Mouse (Mus musculus): ENCODE measurements around the gene Pafah1b1.

The Pafah1b1 gene

DNA sequence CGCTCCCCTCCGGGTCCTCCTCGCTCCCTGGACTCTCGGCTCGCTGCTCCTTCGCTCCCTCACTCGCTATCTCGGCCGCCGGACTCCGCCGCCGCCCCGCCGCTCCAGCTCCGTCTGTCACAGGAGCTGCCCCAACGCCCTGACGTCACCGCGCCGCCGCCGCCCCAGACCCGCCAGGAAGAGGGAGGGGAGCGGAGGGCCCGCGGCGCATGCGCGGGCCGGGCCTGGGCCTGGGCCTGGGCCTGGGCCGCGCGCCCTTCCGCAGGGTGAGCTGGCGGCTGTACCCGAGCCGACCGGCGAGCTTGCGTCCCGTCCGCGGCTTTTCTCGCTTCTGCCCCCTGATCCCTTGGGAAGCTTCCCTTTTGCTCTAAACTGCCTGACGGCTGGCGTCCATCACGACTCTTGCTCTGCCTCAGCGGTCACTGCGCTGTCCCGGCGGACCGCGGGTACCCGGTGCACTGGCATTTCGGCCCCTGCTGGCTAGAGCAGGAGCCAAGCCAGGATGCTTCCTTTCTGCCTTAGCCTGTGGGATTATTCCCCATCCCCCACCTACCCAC, at the start of gene Pafah1b1:
Pafah1b1 (minus strand) TSS at position 436 of the 557 bp plus-strand sequence.
- in situ Hi-C loops (cut with MboI, MseI) = no loop called here

DNA sequence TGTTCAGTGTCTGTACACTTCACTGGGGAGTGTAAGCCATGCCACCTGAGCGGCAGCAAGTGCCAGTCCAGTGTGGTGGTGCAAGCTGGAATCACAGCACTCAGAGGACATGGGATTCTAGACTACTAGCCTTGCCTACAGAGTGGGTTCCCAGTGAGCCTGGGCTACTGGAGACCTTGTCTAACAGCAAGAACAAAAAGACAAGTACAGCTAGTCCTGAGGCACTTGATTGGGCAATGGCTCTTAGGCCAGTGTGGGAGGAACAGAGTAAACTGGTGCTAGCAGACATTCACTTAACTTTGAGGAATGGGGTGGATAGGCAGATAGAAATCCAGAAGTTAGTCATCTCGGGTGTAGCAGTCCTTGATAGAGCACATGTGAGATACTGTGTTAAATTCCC, 47.9 kb upstream of the Pafah1b1 start:
- in situ Hi-C loops (cut with MboI, MseI) = loop anchor here (5.0 kb wide), 1 partner anchor 55 kb away; no protein-coding TSS in a partner anchor

DNA sequence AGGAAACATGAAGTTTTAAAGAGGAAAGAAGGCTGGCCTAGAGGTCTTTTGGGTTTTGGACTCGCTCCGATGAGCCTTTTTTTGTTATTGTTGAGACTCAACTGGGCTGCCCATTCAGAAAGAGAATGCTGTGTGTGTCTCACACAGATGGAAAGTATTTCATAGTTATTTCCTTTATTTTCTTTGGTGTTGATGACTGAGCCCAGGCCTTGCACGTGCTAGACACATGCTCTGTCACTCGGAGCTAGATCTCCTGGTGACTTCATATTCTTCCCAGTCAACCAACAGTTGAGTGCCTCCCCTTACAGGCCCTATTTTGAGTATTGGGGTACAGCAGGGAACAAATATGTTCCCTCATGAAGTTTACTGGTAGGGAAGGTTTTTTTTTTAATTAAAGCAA, 47.2 kb upstream of the Pafah1b1 start:
- in situ Hi-C loops (cut with MboI, MseI) = loop anchor here (5.0 kb wide), 1 partner anchor 56 kb away; no protein-coding TSS in a partner anchor

DNA sequence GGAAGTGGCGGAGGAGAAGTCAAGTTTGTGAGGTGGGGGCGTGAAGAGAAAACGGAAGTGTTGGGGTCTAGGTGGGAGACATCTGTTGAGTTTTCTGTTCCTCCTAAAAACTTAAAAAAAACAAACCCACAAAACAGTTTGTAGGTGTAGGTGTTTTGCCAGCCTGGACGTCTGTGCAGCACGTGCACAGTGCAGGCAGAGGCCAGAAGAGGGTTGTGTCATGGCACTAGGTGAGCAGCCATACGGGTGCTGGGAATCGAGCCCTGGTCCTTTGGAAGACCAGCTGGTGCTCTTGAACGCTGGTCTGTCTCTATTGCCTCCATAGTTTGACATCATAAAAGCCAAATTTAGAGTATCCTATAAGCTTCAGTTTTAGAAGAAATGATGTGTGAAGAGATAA, 46.8 kb upstream of the Pafah1b1 start:
- in situ Hi-C loops (cut with MboI, MseI) = loop anchor here (5.0 kb wide), 1 partner anchor 56 kb away; no protein-coding TSS in a partner anchor

DNA sequence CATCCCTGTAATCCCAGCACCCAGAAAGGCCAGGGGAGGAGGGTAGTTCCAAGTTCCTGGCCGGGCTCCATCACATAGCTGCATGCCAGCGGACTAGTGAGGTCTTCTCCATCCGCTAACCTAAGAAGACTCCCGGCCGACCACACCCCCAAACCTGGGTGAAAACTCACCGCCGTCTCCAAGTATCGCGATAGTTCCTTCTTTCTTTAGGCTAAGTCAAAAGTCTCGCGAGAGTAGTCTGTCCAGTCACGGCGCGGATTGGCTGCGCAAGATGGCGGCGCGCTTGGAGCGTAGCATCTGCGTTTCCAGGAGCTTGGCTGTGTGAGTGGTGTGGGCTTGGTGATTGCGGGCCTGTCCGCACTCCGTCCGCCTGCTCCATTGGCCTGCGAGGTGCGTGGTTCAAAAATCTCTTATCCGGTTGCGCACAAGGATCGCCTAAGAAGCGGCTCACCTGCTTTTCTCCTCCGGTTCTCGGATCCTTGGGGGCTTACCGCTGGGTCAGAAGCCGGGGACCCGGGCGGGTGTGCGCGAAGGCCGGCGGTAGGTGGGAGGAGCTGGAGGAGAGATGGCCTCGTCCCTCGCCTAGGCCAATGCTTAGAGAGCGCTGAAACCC, 46.2 kb upstream of the Pafah1b1 start, which contains the start of gene Mettl16:
Mettl16 (plus strand) TSS at position 236 of the 613 bp plus-strand sequence.
- in situ Hi-C loops (cut with MboI, MseI) = loop anchor here (5.0 kb wide), 1 partner anchor 57 kb away; no protein-coding TSS in a partner anchor

DNA sequence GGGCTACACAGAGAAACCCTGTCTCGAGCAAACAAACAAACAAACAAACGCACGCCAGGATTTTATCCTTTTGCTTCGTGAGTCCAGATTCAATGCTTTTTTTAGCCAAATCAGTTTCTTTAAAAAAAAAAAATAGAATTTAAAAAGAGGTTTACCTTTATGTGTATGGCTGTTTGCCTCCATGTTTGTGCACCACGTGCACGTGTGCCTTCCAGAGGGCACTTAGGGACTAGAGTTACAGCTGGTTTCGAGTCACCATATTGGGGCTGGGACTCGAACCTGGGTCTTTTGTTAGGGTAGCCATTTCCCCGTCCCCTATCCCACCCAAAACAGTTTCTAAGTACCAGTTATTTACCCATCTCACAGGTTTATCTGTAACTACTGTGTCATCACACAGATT, 45.6 kb upstream of the Pafah1b1 start:
- in situ Hi-C loops (cut with MboI, MseI) = loop anchor here (5.0 kb wide), 1 partner anchor 57 kb away; no protein-coding TSS in a partner anchor

DNA sequence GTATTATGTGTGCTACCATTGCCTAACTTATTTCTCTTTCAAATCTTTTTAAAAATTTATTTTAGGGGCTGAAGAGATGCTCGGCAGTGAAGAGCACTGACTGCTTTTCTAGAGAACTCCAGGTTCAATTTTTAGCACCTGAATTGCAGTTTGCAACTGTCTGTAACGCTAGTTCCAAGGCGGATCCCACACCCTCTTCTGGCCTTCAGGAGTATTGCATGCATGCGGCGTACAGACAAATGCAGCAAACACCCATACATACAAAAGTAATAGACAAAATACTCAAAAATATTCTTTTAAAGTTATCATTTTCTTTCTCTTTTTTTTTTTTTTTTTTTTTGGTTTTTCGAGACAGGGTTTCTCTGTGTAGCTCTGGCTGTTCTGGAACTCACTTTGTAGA, 43.6 kb upstream of the Pafah1b1 start:
- in situ Hi-C loops (cut with MboI, MseI) = no loop called here

DNA sequence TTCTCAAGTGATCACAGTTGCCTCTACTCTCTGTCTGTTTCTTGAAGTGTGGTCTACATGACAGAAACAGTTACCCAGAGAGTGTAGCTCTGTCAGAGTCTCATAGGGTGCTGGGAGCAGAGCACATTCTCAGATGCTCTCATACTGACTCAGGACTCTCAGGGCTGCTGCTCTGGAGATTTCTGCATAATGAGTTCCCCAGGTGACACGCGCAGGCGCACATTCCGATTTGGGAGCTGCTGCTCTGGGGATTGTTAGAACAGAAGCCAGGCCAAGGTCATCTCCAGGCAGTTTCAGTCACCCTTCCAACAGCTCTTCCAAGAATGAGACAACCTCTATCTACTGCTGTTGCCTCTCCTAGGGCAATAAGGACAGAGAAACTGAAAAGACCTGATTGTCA, 43.0 kb upstream of the Pafah1b1 start:
- in situ Hi-C loops (cut with MboI, MseI) = no loop called here

DNA sequence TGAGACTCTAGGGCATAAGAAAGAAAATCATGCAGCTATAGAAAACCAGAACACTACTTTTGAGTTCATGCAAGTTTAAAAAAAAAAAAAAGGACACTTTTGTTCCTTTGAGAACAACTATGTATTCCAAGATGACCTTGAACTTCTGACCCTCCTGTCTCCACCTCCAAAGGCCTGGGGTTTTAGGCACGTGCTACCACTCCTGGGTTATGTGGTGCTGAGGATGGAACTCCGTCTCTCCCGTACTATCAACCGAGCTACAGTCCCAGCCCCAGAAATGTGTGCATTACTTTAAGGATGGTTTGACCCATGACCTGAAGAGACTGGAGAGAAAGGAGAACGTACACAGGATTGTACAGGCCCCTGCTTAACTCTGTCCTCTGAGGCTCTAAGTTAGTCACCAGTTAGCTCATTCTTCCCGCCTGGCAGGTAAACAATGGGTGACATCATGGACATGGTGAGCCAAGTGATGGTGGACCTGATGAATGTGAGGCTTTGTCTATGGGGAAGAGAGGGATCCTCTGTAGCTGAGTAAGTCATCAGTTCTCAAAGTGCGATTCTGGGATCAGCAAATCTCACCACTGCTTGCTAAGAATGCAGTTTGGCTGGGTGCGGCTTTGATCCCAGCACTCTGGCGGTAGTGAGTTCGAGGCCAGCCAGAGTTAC, 39.6 kb upstream of the Pafah1b1 start:
- in situ Hi-C loops (cut with MboI, MseI) = no loop called here

DNA sequence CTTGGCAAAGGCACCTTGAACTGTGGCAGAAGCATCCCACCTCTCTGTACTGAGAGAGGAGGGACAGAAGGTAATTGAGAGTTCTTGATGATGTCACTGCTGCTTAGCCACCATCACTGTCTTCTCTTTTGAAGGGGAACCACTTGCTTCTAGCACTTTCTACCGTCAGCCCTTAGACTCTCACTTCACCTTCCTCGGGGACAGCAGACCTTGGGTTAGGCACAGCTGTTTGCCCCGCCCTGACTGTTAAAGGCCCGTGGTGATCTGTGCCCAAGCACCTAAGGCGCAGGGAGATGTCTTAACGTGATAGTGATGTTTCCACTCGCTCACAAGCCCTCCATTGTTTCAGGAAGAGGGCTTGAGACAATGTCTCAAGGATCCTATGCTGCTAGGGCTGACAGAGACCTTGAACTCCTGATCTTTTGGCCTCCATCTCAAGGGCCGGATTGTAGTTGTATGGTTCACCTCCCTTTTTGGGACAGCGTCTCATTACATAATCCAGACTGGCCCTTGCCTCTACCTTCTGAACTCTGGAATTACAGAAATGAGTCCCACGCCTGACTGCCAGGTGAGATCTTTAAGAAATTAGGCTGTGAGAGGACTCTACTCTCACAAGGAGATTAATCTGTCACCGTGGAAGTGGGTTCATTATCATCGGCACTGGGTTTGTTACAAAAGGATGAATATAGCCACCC, 36.7 kb upstream of the Pafah1b1 start:
- in situ Hi-C loops (cut with MboI, MseI) = no loop called here

DNA sequence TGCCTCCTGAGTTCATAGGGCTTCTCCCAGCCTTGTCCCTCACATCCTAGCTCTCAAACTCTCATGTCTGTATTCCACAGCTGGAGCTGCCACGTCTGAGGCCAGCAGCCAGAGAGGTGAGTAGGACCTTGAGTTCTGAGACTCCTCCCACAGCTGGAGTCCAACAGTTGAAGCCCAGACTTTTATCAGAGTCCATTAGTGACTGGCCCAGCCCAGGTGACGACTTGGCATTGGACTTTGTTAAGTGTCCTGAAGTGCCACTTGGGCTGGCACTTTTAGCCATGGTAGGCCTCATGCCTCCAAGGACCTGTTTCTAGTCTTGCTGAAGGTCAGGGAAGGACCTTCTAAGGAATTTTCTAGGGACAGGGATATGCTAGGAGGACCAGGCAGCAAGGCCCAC, 32.2 kb upstream of the Pafah1b1 start:
- in situ Hi-C loops (cut with MboI, MseI) = no loop called here

DNA sequence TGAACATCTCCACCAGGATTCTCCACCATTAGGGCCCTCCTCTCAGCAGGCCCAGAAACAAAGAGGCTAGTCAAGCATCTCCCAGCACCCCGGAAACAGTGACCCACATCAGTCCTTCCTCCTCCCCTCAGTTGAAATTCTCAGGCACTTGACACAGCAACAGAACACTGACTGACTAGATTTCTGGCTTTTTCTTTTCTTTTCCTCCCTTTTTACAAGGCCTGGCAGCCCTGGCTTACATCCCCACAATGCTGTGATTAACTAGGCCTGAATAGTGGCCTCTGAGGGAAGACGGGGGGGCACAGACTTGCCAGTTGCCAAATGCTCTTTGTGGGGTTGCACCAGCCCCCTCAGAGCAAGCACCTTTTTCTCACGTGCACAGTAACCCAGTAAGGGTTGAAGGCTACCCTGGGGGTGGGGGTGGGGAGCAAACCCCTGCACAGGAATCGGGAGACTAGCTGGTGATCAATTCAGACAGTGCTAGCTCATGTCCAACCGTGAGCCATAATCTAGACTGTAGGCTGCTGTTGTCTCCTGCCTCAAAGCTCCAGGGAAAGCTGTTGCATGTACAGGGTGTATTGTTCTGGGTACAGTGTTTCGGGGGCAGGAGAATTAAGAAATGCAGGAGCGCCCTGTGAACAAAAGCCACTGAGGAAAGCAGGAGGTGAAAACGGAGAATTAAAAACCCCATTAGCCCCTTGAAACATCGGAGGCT, 27.0 kb upstream of the Pafah1b1 start:
- in situ Hi-C loops (cut with MboI, MseI) = no loop called here

DNA sequence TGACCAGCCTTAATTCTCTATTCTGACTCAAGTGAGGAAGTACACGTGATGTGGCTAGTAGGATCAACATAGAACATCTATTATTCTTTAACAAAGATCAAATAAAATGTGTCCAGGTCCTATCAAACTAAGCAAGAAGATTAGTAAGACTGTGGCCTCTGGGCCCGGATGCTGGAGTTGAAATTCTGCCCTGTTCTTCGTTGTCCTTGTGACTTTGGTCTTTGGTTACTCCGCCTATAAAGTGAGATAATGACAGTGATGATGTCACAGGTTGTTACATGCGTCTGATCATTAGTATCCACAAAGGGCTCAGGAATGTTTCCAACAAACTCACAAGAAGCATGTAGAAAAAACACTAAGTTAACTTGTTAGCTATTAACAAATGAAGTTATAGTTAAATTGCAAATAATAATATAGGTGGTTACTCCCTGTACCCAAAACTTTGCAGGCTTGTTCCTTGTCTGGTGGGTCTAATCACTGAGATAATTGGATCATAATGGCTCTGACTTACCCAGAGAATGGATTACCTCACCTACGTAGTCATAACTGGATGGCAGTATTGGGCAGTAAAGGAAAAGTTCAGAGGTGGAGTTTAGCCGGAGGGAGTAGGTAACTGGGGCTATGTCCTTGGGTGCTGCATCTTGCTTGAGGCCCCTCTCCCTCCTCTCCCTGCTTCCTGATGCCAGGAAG, 26.3 kb upstream of the Pafah1b1 start:
- in situ Hi-C loops (cut with MboI, MseI) = no loop called here

DNA sequence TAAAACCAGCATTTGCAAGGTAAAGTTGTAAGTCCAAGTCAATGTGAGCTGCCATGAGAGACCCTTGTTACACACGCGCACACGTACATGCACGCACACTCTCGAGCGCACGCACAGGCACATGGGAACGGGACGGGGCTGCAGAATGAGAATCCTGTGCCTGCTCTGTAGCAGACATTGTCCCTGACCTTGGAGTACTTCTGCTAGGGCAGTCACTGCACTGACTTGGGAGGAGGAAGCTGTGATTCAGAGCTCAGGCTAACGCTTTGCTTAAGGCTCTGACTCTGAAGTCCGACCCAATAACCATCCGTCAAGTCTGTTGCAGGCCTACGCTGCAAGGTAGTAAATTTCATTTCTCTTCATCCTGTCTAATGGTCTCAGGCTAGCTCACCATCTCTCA, 24.8 kb upstream of the Pafah1b1 start:
- in situ Hi-C loops (cut with MboI, MseI) = no loop called here

DNA sequence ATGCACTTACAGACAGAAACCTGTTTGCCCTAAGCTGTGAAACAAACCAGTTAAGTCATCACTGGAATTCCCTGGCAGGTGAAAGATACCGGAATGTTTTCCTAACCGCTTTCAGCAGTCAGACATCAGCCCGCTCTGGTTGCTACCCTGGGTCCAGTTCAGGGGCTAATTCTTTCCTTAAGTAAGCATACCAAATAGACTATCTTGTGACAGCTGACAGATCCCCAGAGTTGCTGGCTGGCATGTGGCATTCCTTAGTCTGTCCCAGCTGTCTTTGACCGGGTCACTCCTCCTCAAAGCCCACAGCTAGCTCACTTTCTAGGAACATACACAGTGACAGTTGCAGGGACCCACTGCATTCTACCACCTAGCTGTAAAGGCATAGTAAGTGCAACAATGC, 23.6 kb upstream of the Pafah1b1 start:
- in situ Hi-C loops (cut with MboI, MseI) = no loop called here

DNA sequence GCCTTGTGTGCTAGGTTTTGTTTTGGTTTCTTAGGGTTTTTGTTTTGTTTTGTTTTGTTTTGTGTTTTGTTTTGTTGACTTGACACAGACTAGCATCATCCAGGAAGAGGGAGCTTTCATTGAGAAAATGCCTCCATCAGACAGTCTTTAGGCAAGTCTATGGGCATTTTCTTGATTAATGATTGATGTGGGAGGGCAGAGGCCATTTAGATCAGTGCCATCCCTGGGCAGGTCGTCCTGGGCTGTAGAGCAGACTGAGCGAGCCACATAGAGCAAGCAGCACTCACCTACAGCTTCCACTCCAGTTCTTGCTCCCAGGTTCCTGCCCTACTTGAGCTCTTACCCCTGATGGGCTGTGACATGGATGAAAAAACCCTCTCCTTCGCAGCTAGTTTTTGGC, 13.4 kb upstream of the Pafah1b1 start:
- in situ Hi-C loops (cut with MboI, MseI) = no loop called here

DNA sequence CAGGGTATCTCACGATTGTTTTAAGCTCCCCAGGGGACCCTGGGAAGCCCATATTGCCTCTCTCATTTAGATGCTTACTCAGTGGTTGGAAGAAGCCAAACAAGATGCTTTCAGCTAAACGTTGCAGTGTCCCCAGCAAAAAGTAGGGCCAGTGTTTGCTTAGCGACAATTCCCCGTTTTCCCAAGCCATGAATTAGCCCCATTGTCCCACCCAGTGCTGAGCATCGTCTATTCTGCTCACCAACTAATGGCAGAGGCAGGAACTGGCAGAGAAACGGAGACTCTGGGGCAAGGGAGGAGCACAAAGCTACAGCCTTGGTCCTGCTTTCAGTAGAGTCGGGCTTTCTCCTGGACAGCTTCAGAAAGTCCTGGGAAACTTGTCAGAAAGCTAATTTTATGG, 10.4 kb upstream of the Pafah1b1 start:
- in situ Hi-C loops (cut with MboI, MseI) = no loop called here

DNA sequence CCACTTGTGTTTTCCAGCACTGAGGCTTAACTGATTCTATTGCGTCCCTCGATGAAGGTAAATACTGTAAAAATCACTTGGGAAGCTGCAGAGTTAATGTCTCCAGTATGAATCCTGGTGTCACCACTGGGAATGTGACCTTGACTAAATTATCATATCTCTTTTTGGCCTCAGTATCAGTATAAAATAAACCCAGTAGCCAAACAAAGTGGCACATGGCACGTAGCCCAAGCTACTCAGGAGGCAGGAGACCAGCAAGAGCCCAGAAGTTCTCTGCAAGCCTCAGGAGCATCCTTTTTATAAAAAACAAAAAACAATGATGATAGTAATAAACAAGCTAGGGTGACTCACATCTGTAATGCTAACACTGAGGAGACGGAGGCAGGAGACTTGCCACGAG, 711 bp upstream of the Pafah1b1 start:
- in situ Hi-C loops (cut with MboI, MseI) = no loop called here

DNA sequence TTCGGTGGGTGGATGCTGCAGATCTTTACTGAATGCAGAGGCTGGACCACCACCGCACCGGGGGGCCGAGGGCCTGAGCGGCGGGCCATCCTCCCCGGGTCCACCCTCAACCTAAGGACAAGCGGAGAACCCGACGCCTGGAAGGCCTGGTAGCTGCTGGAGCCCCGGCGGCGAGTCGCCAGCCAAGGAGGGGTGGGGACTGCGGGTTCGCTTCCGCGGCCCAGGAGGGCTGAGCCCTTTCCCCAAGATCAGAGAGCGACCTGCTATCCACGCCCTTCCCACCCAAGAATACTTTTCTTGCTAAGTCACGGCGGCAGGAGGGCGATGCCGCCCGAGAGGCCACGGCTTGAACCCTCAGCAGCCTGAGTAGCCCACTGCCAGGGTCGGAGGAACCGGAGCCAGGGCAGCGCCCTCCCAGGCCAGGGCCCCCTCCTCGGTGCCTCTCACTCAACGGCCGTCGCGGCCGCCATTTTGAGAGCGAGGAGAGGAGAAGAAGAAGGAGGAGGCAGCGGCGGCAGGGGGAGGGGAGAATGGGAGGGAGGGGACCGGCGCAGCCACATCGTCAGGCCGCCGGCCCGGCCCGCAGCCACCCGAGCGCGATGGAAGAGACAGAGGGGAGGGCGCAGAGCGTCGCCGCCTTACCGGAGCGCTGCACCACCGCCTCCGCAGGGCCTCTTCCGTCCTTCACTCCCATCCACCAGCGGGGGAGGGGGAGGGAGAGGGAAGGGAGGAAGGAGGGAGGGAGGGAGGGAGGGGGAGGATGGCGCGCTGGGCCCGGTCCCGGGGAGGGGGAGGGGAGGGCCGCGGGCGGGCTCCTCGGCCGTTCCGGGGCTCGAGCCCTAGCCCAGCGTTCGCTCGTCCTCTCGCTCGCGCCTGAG, 874 bp downstream of the Pafah1b1 start:
- in situ Hi-C loops (cut with MboI, MseI) = no loop called here

DNA sequence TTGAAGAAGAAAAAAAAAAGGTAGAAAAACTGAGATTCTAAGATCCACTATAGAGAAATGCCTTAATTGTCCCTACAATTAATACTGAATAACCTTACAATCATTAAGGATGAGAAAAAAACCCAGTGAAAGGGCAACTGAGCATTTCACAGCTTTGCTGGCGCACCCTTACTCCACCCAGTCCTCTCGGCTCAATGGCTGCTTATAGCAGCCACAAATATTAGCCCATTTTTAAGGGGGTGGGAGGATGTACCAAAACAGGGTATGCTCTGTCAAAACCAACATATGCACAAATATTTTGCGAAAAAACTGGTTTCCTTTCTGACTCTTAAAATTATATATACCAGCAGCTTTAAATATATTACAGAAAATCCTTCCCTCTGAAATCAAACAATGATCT, 2.5 kb downstream of the Pafah1b1 start:
- in situ Hi-C loops (cut with MboI, MseI) = no loop called here
